Mouse (Mus musculus): Measurements from ENCODE around the gene Pgghg.

Pgghg gene

DNA sequence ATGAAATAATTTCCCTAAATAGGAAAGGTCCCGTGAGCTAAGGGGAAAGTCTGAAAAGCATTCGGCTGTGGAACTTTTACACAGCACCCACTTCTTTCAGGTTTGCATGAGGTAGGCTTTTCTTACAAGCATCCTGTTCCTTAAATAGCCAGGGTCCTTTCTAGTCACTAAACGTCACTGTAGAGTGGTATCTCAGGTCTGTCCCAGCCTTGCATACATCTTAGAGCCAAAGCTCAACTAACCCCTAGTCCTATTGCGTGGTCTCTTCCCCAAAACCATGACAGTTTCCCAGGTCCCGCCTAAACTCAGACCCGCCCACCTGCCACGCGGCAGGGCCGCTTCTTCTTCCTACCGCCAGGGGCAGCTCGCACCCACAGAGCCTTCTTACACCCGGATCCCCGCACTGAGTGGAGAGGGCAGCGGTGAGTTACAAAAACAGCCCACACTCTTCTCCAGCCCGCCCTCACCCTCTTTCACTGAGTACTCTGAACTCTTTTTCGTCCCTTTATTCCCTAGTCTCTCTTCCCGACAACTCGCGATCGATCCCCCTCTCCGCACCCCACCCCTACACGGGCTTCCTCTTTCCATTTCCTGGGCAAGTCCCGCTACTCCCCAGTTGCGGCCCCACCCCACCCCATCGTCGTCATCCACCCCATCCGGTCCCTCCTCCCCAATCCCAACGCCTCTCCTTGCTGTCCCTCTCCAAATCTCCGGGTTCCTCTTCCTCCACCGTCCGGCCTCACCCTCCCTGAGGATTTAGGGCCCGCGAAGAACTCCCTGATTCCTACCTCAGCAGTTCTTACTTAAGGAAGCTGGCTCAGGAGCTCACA is at the start of gene Pgghg:
Pgghg (plus strand) TSS at position 170 of the 830 bp plus-strand sequence.
- DNase-seq (ENCODE audit: low spot score in 2 of 2): peak; percentile 29 to 35

DNA sequence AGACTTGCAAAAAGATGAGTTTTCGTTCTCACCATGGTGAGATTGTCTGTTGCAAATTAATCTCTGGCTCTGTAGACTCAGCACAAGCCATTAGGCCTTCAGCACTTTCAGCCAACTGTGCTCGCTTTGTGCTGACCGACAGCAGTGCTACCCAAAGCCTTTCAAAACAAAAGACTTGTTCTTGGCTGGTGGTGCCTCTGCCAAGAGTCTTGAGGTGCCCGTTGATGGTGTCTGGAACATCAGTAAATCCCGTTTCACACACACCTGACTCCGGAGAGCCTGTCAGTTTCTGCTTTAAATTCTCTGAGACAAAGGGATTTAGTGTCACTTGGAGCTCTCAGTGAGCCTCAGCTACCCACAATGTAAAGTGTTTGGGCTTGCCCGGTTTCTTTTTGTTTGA is 47.2 kb upstream of the Pgghg start:
- DNase-seq (ENCODE audit: low spot score in 2 of 2): no peak

DNA sequence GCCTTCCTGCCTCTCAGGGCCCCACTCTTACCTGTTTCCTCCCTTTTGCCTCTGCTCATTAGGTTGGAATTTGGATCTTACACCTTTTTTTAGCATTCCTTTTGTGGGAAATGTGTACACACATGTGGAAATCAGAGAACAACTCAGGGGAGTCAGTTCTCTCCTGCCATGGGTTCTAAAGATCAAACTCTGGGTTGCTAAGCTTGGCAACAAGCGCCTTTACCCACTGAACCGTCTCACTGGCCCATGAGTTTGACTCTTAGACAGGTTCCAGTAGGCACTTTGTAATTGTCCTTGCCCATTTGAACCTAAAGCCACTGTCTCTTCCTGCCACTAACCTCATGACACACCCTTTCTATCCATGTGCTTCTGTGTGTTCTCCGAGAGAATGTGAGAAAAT is 46.6 kb upstream of the Pgghg start:
- DNase-seq (ENCODE audit: low spot score in 2 of 2): no peak

GRCm38 (mm10) chr7:140897863-140898262 is 43.3 kb upstream of the Pgghg start:
- no peak for DNase-seq (ENCODE audit: low spot score in 2 of 2)

- DNase-seq (ENCODE audit: low spot score in 2 of 2): no peak
Observed at GRCm38 (mm10) chr7:140899121-140899520, 42.1 kb upstream of the Pgghg start.

DNA sequence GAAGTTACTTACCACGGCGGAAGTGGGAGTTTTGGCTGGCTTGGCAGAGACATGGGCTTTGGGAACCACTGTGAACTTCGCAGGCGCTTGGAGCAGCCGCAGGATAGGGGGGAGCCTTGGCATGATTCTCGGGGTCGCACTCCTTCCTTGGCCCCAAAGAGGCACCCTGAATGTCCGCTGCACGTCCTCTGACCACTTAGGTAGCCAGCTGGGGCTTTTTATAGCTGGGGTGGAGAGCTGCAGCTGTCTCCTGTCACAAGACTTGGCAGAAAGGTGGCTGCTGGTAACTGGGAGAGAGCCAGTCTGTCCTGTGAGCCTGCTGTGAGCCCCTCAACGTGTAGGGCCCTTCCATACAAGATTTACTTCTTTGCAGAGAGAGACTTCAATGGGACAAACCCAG is 41.0 kb upstream of the Pgghg start, which contains the start of gene Cox8b:
Cox8b (minus strand) TSS at position 227 of the 400 bp plus-strand sequence.
- DNase-seq (ENCODE audit: low spot score in 2 of 2): no peak

DNA sequence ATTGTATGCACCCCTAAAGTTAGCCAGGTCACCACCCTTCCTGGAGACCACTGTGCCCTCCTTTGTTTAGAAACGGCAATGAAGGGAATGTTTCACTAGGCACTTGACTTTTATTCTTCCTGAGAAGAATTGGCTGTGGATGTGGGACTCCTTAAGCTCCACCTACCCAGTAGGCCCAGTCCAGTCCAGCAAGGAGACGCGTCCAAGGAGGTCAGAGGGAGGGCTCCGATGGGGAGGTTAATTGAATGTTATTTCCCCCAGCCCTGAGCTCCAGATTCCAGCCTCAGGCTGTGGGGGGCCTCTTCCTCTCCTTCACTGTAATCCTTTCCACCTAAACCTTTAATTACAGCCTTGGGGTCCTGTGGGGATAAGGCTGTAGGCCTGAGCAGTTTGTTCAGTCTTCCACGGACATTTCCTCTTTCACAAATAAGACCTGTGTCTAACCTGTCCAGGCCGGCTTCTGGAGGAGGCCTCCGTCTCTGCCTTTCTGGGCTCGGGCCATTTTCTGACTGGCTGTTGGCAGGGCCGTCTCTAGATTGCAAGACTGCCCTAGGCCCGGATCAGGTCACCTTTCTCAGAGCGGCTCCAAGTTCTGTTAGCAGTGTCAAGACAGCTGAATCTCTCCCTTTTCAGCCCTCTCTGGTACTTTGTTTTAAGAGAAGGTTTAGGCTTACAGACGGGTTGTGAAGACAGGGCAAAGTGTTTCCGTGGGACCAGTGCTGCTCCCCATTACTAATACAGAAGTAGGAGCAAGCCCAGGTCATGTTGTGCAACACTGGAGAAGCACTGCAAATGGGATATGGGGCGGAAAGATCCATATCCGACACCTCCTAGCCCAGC is 38.9 kb upstream of the Pgghg start:
- DNase-seq (ENCODE audit: low spot score in 2 of 2): no peak

DNA sequence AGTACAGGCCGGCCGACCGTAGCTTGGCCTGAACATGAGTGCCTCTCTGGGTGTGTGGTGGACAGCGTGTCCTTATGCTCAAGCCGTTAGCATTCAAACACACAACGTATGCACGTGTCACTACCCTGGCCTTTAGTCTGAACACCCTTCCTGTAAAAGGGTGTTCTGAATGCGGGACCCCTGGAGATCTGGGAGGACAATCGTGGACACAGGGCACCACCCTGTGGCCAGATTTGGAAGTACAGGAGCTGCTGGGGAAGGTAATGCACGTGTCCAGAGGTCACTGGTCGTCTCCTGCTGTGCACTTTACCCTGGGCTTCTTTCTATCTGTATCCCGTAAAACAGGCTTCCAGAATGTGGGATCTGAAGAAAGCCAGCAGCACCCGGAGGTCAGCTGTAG is 38.0 kb upstream of the Pgghg start:
- DNase-seq (ENCODE audit: low spot score in 2 of 2): peak; percentile 68 to 72

DNA sequence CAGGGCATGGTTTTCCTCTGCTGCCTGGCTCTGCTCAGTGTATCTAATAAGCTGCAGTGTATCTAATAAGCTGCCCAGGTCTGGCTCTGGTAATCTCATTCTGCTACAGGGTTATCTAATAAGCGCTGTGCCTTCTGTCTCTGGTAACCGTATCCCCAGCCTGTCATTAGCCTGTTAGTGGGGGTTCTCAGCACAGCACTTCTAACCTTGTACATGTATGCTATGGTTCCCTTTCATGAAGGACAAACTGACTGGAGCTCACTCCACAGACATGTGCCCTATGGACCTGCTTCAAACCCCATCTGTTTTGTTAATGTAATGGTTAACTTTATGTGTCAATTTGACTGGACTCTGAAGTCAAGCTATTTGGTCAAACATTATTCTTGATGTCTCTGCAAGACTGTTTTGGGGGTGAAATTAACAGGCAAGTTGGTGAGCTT is 35.5 kb upstream of the Pgghg start:
- no peak for DNase-seq (ENCODE audit: low spot score in 2 of 2)

GRCm38 (mm10) chr7:140907131-140907530 is 34.1 kb upstream of the Pgghg start:
- DNase-seq (ENCODE audit: low spot score in 2 of 2): no peak

DNA sequence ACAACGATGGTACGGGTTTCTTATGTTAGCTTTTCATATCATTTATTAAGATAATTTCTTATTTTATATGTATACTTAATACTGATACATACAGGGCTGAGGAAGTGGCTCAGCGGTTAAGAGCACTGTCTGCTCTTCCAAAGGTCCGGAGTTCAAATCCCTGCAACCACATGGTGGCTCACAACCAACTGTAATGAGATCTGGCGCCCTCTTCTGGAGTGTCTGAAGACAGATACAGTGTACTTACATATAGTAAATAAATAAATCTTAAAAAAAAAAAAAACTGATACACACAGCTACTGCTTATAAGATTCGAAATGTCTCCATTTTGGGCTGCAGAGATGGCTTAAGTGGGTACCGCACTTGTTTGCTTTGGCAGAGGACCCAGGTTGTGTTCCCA is 33.5 kb upstream of the Pgghg start:
- DNase-seq (ENCODE audit: low spot score in 2 of 2): no peak

DNA sequence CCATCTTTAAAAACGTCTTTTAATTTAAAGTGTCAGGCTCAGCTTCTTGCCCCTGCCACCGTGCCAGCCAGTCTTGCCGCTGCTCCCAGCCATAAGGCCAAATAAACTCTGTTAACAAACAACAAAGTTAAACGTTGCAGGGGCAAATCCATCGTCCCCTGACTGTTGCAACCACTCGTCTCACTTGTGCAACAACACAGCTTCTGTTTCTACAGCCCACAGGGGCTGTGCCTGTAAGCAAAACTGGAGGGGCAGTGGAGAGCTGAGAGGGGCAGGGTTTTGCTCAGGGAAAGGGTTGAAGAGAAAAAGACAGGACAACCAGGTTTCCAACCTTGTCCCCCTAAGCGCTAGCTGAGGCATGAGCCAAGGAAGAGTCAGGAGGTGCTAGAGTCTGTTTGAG is 33.0 kb upstream of the Pgghg start:
- DNase-seq (ENCODE audit: low spot score in 2 of 2): no peak

- DNase-seq (ENCODE audit: low spot score in 2 of 2): peak; percentile 38 to 64
Observed at GRCm38 (mm10) chr7:140908634-140909107, 32.5 kb upstream of the Pgghg start.

DNA sequence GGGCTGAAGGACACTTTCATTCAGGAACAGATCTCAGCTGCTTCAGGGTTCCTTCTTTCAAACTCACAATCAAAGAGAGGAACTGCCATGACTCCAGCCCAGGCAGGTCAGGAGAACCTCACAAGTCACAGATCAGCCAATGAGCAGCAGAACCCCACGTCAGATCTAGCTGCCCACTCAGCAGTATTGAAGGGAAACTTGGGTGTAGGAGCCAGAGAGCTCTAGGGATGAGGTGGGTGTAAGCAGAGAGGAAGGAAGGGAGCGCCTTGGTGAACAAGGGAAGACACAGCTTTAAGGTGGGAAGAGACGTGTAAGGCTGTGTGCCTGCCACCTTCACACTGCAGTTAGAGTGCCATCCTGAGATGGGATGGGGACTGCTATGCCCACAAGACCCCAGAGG is 28.9 kb upstream of the Pgghg start:
- peak in 1 of 2 experiments; percentile 29 for DNase-seq (ENCODE audit: low spot score in 2 of 2)

DNA sequence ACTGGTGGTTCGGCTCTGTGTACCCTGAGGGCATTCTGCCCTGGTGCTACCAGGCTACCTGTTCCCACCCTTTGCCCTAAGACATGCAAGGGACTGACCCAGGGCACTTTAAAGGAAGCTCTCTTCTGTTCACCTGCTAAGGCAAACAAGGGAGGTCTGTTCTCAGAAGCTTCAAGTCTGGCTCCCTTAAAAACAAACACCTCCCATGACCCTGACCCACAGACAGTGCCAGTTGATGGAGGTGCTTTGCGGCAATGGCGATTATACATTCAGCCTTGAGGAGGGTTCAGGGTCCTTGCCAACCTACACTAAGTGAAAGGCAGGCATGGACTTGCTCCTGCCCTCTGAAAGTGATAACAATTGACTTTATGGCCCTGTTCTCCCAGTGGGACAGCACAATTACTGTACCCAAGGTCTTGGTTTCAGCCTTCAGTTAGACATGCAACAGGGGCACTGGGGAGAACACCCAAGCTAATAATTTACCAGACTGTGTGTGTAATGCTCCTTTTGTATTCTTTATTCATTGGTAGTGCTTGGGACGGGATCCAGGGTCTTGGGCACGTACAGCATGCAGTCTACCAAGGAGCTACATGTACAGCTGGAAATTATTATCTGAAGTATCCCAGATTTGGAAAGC is 28.2 kb upstream of the Pgghg start:
- no peak for DNase-seq (ENCODE audit: low spot score in 2 of 2)

DNA sequence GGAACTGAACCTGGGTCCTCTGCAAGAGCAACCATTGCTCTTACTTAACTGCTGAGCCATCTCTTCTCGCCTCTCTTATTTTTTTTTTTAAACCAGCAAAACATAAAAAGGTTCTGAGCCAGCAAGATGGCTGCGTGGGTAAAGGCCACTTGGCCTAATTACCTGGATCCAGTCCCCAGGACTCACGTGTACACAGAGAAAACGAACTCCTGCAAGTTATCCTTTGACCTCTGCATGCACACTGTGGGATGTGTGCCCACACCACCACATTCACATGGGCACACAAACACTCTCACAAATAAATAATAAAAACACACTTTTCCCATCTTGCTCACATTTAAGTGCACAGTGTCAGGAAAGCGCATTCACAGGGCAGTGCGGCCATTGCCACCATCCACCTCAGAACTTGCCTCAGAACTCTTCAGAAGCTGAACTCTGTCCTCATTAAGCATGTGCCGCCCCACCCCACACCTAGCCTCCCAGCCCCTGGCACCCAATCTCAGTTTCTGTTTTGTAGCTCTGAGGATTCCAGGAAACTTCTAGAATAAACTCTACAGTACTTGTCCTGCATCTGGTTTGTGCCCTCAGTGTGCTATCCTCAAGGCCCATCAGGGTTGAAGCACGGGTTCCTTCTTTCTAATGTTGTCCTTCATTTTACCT is 27.0 kb upstream of the Pgghg start:
- no peak for DNase-seq (ENCODE audit: low spot score in 2 of 2)

DNA sequence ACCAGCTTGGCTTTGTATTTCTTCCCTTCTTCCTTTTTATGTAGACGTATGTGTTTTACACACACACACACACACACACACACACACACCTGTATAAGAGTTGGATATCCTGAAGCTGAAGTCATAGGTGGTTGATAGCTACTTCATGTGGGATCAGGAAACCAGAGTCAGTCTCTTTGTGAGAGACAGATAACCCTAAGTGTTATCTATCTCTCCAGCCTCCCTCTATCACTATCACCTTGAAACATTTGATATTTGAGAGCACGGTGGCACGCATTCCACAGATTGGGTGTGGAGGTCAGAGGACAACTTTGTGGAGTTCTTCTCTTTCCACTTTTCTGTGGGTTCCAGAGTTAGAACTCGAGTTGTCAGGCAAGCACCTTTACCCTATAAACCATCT is 21.3 kb upstream of the Pgghg start:
- no peak for DNase-seq (ENCODE audit: low spot score in 2 of 2)

- DNase-seq (ENCODE audit: low spot score in 2 of 2): no peak
Observed at GRCm38 (mm10) chr7:140920418-140921029, 20.7 kb upstream of the Pgghg start, which contains the start of gene Nlrp6. Gene Nlrp6 (plus strand): TSS chr7:140920902.

- no peak for DNase-seq (ENCODE audit: low spot score in 2 of 2)
Observed at GRCm38 (mm10) chr7:140921225-140921975, 19.8 kb upstream of the Pgghg start.

- no peak for DNase-seq (ENCODE audit: low spot score in 2 of 2)
Observed at GRCm38 (mm10) chr7:140922398-140923069, 18.7 kb upstream of the Pgghg start.

Measured in frontal cortex, postnatal 25 days (tissue).